Mouse (Mus musculus) kidney, adult 2 months (tissue): ENCODE measurements around the gene Setd1b.

Experiments
- CTCF ChIP-seq: fragments of 200-500 bp; conservative IDR thresholded peaks from 2 replicates; pipeline ENCODE4 v1.5.1; 2011; ENCODE audit warnings: low read depth, mild to moderate bottlenecking, control low read depth, low read length, moderate library complexity, mixed read lengths; ENCODE audit not compliant: insufficient read depth, insufficient read length
- POLR2A ChIP-seq: fragments of 200-500 bp; IDR thresholded peaks from one replicate; pipeline ENCODE4 v1.6.1; 2011; ENCODE audit warnings: low read depth, low read length, control low read depth

DNA sequence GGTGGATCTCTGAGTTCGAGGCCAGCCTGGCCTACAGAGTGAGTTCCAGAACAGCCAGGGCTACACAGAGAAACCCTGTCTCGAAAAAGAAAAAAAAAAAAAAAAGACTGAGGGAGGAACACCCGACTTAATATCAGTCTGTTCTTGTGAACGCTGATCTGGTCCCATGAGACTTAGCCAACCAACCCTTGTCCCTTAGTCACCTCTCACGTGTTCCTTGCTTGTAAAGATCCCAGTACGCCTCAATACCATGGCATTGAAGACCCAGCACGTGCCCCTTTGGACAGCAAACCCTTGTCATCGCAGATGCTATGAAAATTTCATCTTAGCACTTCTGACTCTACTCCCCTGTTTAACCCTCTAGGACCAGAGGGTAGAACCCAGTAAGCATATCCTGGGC, 45.7 kb upstream of the Setd1b start:
- TF ChIP-seq CTCF (no peak), POLR2A (no peak)
